In genomic region chr15:79439386-79439785, GRCm38 (mm10) we compare ENCODE assay signal across 10 mouse cellular contexts. TPM values are rescaled to one million over a fixed set of nuclear protein-coding genes. Genes with fewer than 3 reads are reported as not detected.
A peak's percentile ranks its signal among the peaks of the same experiment; 100 is the strongest.
DNase-seq lines count a peak whose midpoint lies in the region; ATAC-seq and TF ChIP-seq lines count a peak whose summit lies in the region.
"Had no signal": no experiment of that assay in that cellular context is flagged by ENCODE, and none has a peak within 500 bp of the region (broad histone marks: within the 10 kb centered on the region; RNA-seq: fewer than 3 reads in every experiment).

No protein-coding gene starts in this region.

- no peak for TF ChIP-seq POLR2A in cortical plate, adult 2 months (IDR thresholded peaks at IDR 0.05; ENCODE audit: extremely low read depth, insufficient read depth, low read length)

- peak overlapping the region; percentile 99 for H3K27ac ChIP-seq in heart, embryonic 10.5 days
- no peak overlapping the region for H3K27ac ChIP-seq in cortical plate, adult 2 months (ENCODE audit: insufficient read depth, low read length)
- H3K27ac ChIP-seq in hindbrain, embryonic 12.5 days = no peak overlapping the region
- H3K27ac ChIP-seq in midbrain, embryonic 13.5 days = peak overlapping the region; percentile 30; the same call in 1 of the 2 replicates

- no peak for ATAC-seq in hindbrain, embryonic 12.5 days (ENCODE audit: low FRiP score)
- ATAC-seq in midbrain, embryonic 13.5 days = no peak

- intact Hi-C loops in heart, postnatal 36 days (cut with DNase I) = no loop called here

- no peak for TF ChIP-seq CTCF in cortical plate, adult 2 months (IDR thresholded peaks at IDR 0.05; ENCODE audit: extremely low read depth, insufficient read depth, low read length)

- H3K4me1 ChIP-seq in heart, embryonic 10.5 days = peaks cover 92% of the 10 kb centered on the region
- H3K4me1 ChIP-seq in cortical plate, adult 2 months (ENCODE audit: control insufficient read depth, insufficient read depth, low read length) = peaks cover 19% of the 10 kb centered on the region
- H3K4me1 ChIP-seq in hindbrain, embryonic 12.5 days = peaks cover 67% of the 10 kb centered on the region
- peaks cover 70% of the 10 kb centered on the region for H3K4me1 ChIP-seq in midbrain, embryonic 13.5 days (replicated peaks)

- peak overlapping the region; percentile 99 for H3K4me2 ChIP-seq in hindbrain, embryonic 12.5 days (replicated peaks)
- H3K4me2 ChIP-seq in midbrain, embryonic 13.5 days (replicated peaks) = peak overlapping the region; percentile 99

- H3K9ac ChIP-seq in hindbrain, embryonic 12.5 days = peak overlapping the region; percentile 100
- peak overlapping the region; percentile 99 for H3K9ac ChIP-seq in midbrain, embryonic 13.5 days (replicated peaks)

- 71% methylated on average over 4 of the region's 4 CpGs for WGBS in heart, embryonic 10.5 days
- 92% methylated on average over 4 of the region's 4 CpGs for WGBS in hindbrain, embryonic 12.5 days
- 81% methylated on average over 4 of the region's 4 CpGs for WGBS in midbrain, embryonic 13.5 days

- no peak for DNase-seq in heart, embryonic 10.5 days (ENCODE audit: low spot score)
- DNase-seq in heart, postnatal 36 days = no peak
- no peak for DNase-seq in left cerebral cortex, adult 9 months (ENCODE audit: low spot score in 2 of 2)
- no peak for DNase-seq in cerebellum, postnatal 4 days (ENCODE audit: low spot score in 2 of 2)
- DNase-seq in spleen, postnatal 14 days (ENCODE audit: low spot score in 2 of 2) = no peak
- DNase-seq: B cell, adult 2 months; cerebellum, adult 8-10 months had no signal

- H3K36me3 ChIP-seq in heart, embryonic 10.5 days = peaks cover 40% of the 10 kb centered on the region
- H3K36me3 ChIP-seq in hindbrain, embryonic 12.5 days = peaks cover 43% of the 10 kb centered on the region
- H3K36me3 ChIP-seq in midbrain, embryonic 13.5 days = peaks cover 45% of the 10 kb centered on the region

- no peaks in the 10 kb centered on the region for H3K9me3 ChIP-seq in heart, embryonic 10.5 days
- H3K9me3 ChIP-seq in hindbrain, embryonic 12.5 days (replicated peaks) = no peaks in the 10 kb centered on the region
- H3K9me3 ChIP-seq in midbrain, embryonic 13.5 days = no peaks in the 10 kb centered on the region

- peaks cover 6% of the 10 kb centered on the region; the same call in 1 of the 2 replicates for H3K27me3 ChIP-seq in heart, embryonic 10.5 days (ENCODE audit: insufficient read depth, poor library complexity, severe bottlenecking)
- H3K27me3 ChIP-seq in hindbrain, embryonic 12.5 days = no peaks in the 10 kb centered on the region
- H3K27me3 ChIP-seq in midbrain, embryonic 13.5 days = no peaks in the 10 kb centered on the region

- peak overlapping the region; percentile 90 for H3K4me3 ChIP-seq in heart, embryonic 10.5 days
- peak overlapping the region; percentile 84; the same call in 1 of the 2 replicates for H3K4me3 ChIP-seq in cortical plate, adult 2 months (ENCODE audit: insufficient read depth, low read length)
- peak overlapping the region; percentile 95; the same call in 1 of the 2 replicates for H3K4me3 ChIP-seq in hindbrain, embryonic 12.5 days
- H3K4me3 ChIP-seq in midbrain, embryonic 13.5 days (replicated peaks) = peak overlapping the region; percentile 93

RNA-seq across cellular contexts. Expression of gene Csnk1e, which starts 16.0 kb away (rescaled TPM):
- 87.9 and 102 TPM in 2 replicates for polyA plus RNA-seq in heart, embryonic 10.5 days (2016; fragmentation: Nextera tagmentation; extraction: Ambion mirVana)
- total RNA-seq in heart, postnatal 36 days (2021) = 10 to 100 TPM; 55.8 to 60.5 TPM
- 185 and 194 TPM in 2 replicates for polyA plus RNA-seq in cortical plate, adult 2 months (2012; rRNA removed)
- 280 and 284 TPM in 2 replicates for polyA plus RNA-seq in hindbrain, embryonic 12.5 days (2016; fragmentation: Nextera tagmentation; extraction: Ambion mirVana)
- polyA plus RNA-seq in midbrain, embryonic 13.5 days (2015; fragmentation: Nextera tagmentation; extraction: Ambion mirVana) = 233 and 269 TPM in 2 replicates

RNA-seq across cellular contexts. Expression of gene Tmem184b, which starts 36.0 kb away (rescaled TPM):
- 67.7 and 76.3 TPM in 2 replicates for polyA plus RNA-seq in heart, embryonic 10.5 days (2016; fragmentation: Nextera tagmentation; extraction: Ambion mirVana)
- 10 to 100 TPM; 37.0 to 43.0 TPM for total RNA-seq in heart, postnatal 36 days (2021)
- polyA plus RNA-seq in cortical plate, adult 2 months (2012; rRNA removed) = 69.6 and 75.6 TPM in 2 replicates
- polyA plus RNA-seq in hindbrain, embryonic 12.5 days (2016; fragmentation: Nextera tagmentation; extraction: Ambion mirVana) = 46.2 and 52.0 TPM in 2 replicates
- 32.8 and 35.0 TPM in 2 replicates for polyA plus RNA-seq in midbrain, embryonic 13.5 days (2015; fragmentation: Nextera tagmentation; extraction: Ambion mirVana)

Comparison
In these comparisons a context has a peak if more than half of its experiments do, and no peak if none do; other contexts are left out.
1. H3K27ac ChIP-seq: peak in heart, embryonic 10.5 days (single experiment) and midbrain, embryonic 13.5 days (single experiment); none in cortical plate, adult 2 months (single experiment) and hindbrain, embryonic 12.5 days (single experiment).
2. Peak in every context shown above with its lines, with median percentiles within 50 percentile points of each other: H3K4me3 ChIP-seq.